In the genomic region with DNA sequence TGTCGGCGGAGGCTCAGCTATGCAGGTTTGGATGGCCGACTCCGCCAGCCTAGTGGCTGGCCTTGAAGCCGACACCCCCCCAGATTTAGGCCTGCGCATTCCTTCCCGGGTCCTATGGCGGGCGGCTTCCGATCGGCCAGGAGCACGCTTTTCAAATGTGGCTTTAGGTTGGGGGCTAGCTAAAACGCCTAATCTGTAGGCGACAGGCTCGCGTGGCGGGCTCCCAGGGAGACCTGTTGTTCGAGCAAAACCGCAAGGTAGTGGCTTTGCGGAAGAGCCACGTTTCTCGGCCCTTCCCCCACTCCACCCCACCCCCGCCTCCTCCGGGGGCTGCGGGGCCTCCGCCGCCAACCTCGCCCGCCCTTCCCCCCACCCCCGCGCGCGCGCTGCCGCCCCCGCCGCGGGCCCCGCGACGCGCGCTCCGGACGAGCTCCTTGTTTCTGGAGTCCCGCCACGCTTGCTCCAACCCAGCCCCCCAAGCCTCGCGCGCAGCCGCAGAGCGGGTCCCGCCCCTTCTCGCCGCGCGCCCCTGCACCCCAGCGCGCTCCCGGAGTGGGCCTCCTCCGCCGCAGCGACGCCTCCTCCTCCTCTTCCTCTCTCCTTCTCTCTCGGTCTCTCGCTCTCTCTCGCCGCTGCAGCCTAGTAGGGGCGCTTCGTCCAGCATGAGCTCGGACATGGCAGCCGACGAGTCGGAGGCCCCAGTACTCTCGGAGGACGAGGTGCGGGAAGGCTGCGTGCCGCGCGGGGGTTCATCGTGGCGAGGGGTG, we compare ENCODE assay signal across 8 mouse cellular contexts. TPM values are rescaled to one million over a fixed set of nuclear protein-coding genes. Genes with fewer than 3 reads are reported as not detected.
DNase-seq lines count a peak whose midpoint lies in the region; ATAC-seq lines count a peak whose summit lies in the region.

A gene (plus strand): TSS at position 452 of the 767 bp plus-strand sequence.

- H3K4me2 ChIP-seq in heart, embryonic 14.5 days (ENCODE audit: low read length): peak within 1 kb of the TSS; percentile 85
- peak within 1 kb of the TSS; percentile 91 for H3K4me2 ChIP-seq in liver, embryonic 12.5 days
- peak within 1 kb of the TSS; percentile 81 for H3K4me2 ChIP-seq in stomach, embryonic 15.5 days

- H3K27ac ChIP-seq in forebrain, embryonic 10.5 days: peak within 1 kb of the TSS; percentile 99
- peak within 1 kb of the TSS; percentile 99 to 100 for H3K27ac ChIP-seq in heart, embryonic 14.5 days (replicated peaks in 1 of 2; ENCODE audit: control insufficient read depth in 1 of 2, insufficient read depth in 1 of 2, low read depth in 2 of 2, low read length in 2 of 2)
- peak within 1 kb of the TSS; percentile 97 for H3K27ac ChIP-seq in liver, embryonic 12.5 days
- peak within 1 kb of the TSS; percentile 98 for H3K27ac ChIP-seq in stomach, embryonic 15.5 days

- DNase-seq in CD8-positive naive resting alpha-beta T cell, adult 2 months (ENCODE audit: low read depth in 2 of 2, low spot score in 2 of 2): peak; percentile 72 to 80
- DNase-seq in c-Kit-negative CD71-positive TER-119-positive erythroid progenitor cells, embryonic 14.5 days (ENCODE audit: low read depth, low spot score): peak; percentile 58
- DNase-seq in forebrain, embryonic 10.5 days (ENCODE audit: extremely low spot score, low spot score): peak; percentile 97
- peak; percentile 98 for DNase-seq in kidney, postnatal 14 days
- peak; percentile 97 for DNase-seq in neural tube, embryonic 10.5 days (ENCODE audit: extremely low spot score, low spot score)

- H3K4me3 ChIP-seq in forebrain, embryonic 10.5 days: peak within 1 kb of the TSS; percentile 76
- peak within 1 kb of the TSS; percentile 92 to 93 for H3K4me3 ChIP-seq in heart, embryonic 14.5 days (ENCODE audit: control insufficient read depth in 1 of 2, insufficient read depth in 1 of 2, low read depth in 1 of 2, low read length in 2 of 2)
- peak within 1 kb of the TSS; percentile 93 for H3K4me3 ChIP-seq in liver, embryonic 12.5 days
- peak within 1 kb of the TSS; percentile 88 for H3K4me3 ChIP-seq in stomach, embryonic 15.5 days (replicated peaks)

- H3K36me3 ChIP-seq in forebrain, embryonic 10.5 days (replicated peaks): peaks cover 34% of the 10 kb centered on the region
- H3K36me3 ChIP-seq in heart, embryonic 14.5 days (ENCODE audit: control insufficient read depth, insufficient read depth, low read length): peaks cover 37% of the 10 kb centered on the region
- peaks cover 33% of the 10 kb centered on the region for H3K36me3 ChIP-seq in liver, embryonic 12.5 days
- H3K36me3 ChIP-seq in stomach, embryonic 15.5 days: 0 out of 2 replicates have a peak, but pooled peaks cover 9% of the 10 kb centered on the region

- 0% methylated on average over 71 of the region's 83 CpGs for WGBS in forebrain, embryonic 10.5 days
- under 1% methylated on average over 83 of the region's 83 CpGs for WGBS in heart, embryonic 14.5 days
- under 1% methylated on average over 58 of the region's 83 CpGs for WGBS in liver, embryonic 12.5 days (ENCODE audit: insufficient replicate concordance)
- WGBS in stomach, embryonic 15.5 days: under 1% methylated on average over 80 of the region's 83 CpGs

- H3K27me3 ChIP-seq in forebrain, embryonic 10.5 days (ENCODE audit: poor library complexity, severe bottlenecking): no peaks in the 10 kb centered on the region
- no peaks in the 10 kb centered on the region for H3K27me3 ChIP-seq in heart, embryonic 14.5 days (ENCODE audit: control insufficient read depth, insufficient read depth, low read length)
- no peaks in the 10 kb centered on the region for H3K27me3 ChIP-seq in liver, embryonic 12.5 days (replicated peaks)
- no peaks in the 10 kb centered on the region for H3K27me3 ChIP-seq in stomach, embryonic 15.5 days (replicated peaks)

- peaks cover 65% of the 10 kb centered on the region for H3K4me1 ChIP-seq in forebrain, embryonic 10.5 days
- peaks cover 3 to 28% of the 10 kb centered on the region in 2 experiments for H3K4me1 ChIP-seq in heart, embryonic 14.5 days (ENCODE audit: control insufficient read depth in 2 of 2, insufficient read depth in 2 of 2, low read length in 2 of 2)
- peaks cover 61% of the 10 kb centered on the region for H3K4me1 ChIP-seq in liver, embryonic 12.5 days
- H3K4me1 ChIP-seq in stomach, embryonic 15.5 days: peaks cover 27% of the 10 kb centered on the region

- H3K9ac ChIP-seq in heart, embryonic 14.5 days (ENCODE audit: low read length): peak within 1 kb of the TSS; percentile 100
- H3K9ac ChIP-seq in liver, embryonic 12.5 days: peak within 1 kb of the TSS; percentile 97
- H3K9ac ChIP-seq in stomach, embryonic 15.5 days: peak within 1 kb of the TSS; percentile 95

- H3K9me3 ChIP-seq in forebrain, embryonic 10.5 days: no peaks in the 10 kb centered on the region
- no peaks in the 10 kb centered on the region for H3K9me3 ChIP-seq in heart, embryonic 14.5 days (ENCODE audit: control insufficient read depth, low read length)
- H3K9me3 ChIP-seq in liver, embryonic 12.5 days (replicated peaks): no peaks in the 10 kb centered on the region
- no peaks in the 10 kb centered on the region for H3K9me3 ChIP-seq in stomach, embryonic 15.5 days

- ATAC-seq in heart, embryonic 14.5 days (ENCODE audit: insufficient number of reproducible peaks, insufficient read depth, low FRiP score, low read depth): peak; percentile 94
- ATAC-seq in liver, embryonic 12.5 days: peak; percentile 90
- ATAC-seq in stomach, embryonic 15.5 days (ENCODE audit: insufficient read depth, low FRiP score, low read depth): peak; percentile 92

RNA-seq across cellular contexts. Expression of the gene that starts here (rescaled TPM):
- 634 and 643 TPM in 2 replicates for polyA plus RNA-seq in forebrain, embryonic 10.5 days (2016; fragmentation: Nextera tagmentation; extraction: Ambion mirVana)
- polyA plus RNA-seq in heart, embryonic 14.5 days (2014; fragmentation: Nextera tagmentation; extraction: Ambion mirVana): 612 and 625 TPM in 2 replicates
- polyA plus RNA-seq in liver, embryonic 12.5 days (2016; fragmentation: Nextera tagmentation; extraction: Ambion mirVana): 173 and 176 TPM in 2 replicates
- 502 and 542 TPM in 2 replicates for polyA plus RNA-seq in stomach, embryonic 15.5 days (2015; fragmentation: Nextera tagmentation; extraction: Ambion mirVana)

Comparison
In these comparisons a context has a peak if more than half of its experiments do, and no peak if none do; other contexts are left out.
1. Peak in every context shown above with its lines: DNase-seq, ATAC-seq, H3K4me3 ChIP-seq and H3K27ac ChIP-seq.